Mouse (Mus musculus) T-helper 1 cell (primary cell): ENCODE data around the gene Ints11.

Experiments
- in situ Hi-C: fragments of 300-600 bp; cut with MboI, MseI; formaldehyde crosslinking; loops from one replicate; pipeline ENCODE4 v1.15.1; 2025; ENCODE audit warnings: high pct_unique_total_duplicates

Ints11 gene

DNA sequence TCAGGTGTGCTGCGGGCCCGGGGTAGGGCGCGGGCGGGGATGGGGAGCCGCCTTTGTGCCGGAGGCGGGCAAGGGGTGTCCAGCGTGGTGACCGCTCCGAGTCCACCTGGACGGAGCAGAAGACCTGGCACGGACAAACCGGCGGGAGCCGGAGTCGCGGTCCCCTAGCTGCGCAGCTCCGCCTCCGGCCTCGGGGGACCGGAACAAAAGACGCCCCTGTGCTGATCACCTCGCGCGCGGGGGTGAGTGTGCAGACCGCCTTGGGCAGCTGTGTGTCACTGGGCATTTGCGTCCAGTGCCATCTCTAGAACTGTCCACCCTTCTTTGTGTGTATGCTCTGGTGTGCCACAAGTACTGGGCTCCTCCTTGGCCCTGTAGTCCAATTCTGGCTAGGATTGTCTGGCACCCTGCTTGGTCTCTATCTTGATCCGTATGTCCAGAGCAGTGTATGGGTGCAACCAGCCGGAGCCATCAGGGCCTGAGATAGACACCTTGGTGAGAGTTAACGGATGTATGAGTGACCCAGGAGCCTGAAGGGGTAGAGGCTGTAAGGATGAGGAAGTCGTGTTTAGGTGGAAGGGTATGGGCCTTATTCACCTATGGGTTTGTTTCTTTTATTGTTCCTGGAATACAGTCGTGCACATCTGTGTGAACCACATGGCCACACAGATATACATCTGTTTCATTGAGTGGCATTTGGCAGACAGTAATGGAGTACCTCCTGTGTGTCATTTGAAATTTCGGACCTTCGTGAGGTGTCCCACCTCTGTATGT, 23.3 kb downstream of the Ints11 start:
- in situ Hi-C loops: loop anchor here (5.0 kb wide), 1 partner anchor 50 kb away; the partner anchor contains the start of gene Ube2j2

GRCm38 (mm10) chr4:155893212-155893690, 23.9 kb downstream of the Ints11 start:
- in situ Hi-C loops: loop anchor here (5.0 kb wide), 1 partner anchor 49 kb away; the partner anchor contains the start of gene Ube2j2

DNA sequence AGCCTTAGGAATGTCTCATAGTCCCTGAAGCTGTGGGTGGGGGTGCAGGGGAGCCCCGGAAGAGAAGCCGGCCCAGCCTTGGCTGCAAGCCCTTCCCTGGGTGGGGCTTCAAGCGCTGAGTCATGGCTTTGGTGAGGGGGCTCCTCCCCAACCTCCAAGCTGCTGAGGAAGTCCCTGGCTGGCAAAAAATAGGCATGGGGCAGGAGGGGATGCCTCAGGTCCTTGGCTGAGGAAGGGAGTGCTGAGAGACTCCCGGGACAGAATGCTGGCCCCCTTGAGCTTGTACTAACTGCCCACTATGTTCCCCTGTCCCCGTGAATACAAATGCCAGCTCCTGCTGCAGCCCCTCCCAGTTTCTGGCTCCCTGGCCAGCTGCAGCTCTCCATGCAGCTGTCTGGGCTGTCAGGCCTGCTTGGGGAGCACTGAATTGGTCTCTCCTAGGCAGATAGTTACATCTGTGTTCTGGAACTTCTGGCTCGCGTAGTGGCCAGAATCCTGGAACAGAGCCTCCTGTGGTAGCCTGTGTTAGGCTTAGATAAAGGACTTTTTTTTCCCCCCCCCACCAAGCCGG, 25.1 kb downstream of the Ints11 start:
- in situ Hi-C loops: loop anchor here (5.0 kb wide), 1 partner anchor 48 kb away; the partner anchor contains the start of gene Ube2j2

DNA sequence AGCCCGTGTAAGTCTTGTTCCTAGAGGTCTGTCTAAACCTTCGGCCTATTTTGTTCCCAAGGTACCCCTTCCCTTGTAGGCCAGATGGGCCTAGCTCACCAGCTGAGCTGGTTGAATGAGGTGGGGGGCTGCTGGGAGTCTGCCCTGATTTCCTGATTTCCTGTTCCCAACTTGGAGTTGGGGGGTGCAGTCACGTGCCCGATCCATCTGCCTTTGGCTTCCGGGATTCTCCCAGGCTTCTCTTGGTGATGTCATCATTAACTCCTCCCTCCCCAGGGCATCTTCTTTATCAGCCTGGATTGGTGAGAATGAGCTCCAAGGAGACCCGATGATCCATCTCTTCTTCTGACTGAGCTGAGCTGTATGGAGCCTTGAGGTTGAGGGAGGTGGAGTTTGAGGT, 25.9 kb downstream of the Ints11 start:
- in situ Hi-C loops: no loop called here

GRCm38 (mm10) chr4:155895826-155896225, 26.5 kb downstream of the Ints11 start:
- in situ Hi-C loops: no loop called here

DNA sequence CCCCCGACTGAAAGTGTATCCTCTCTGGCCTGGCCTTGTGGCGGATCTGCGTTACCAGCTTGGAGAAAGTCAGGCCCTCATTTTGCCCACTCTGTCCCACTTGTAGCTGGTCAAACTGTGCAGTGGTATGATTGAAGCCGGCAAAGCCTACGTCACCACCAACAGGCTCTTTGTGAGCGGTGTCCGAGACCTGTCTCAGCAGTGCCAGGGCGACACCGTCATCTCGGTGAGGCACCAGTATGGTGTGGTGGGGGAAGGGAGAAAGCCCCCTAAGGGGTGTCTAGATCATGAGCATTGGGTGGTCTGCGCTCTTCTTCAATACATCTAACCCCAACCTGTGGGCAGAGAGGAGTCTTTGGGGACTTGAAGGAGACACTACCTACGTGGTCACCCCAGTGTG, 27.1 kb downstream of the Ints11 start:
- in situ Hi-C loops: no loop called here

DNA sequence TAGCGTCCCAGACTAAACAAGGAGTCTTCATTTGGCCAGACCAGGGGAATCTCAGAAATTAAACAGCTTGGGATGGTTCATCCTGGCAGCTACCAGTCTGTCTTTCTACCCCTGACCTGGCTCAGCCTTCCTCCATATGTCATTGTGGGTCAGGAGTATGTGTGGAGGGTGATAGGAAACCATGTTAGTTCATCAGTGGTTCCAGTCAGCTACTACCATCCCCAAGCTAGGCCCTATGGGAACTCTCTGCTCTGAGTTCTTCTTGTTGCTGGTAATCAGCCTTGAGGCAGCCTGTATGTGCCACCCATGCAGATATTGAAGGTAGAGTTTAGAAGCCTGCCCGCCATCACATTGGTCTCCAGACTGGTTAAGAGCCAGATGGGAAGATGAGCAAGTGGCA, 29.0 kb downstream of the Ints11 start:
- in situ Hi-C loops: no loop called here

DNA sequence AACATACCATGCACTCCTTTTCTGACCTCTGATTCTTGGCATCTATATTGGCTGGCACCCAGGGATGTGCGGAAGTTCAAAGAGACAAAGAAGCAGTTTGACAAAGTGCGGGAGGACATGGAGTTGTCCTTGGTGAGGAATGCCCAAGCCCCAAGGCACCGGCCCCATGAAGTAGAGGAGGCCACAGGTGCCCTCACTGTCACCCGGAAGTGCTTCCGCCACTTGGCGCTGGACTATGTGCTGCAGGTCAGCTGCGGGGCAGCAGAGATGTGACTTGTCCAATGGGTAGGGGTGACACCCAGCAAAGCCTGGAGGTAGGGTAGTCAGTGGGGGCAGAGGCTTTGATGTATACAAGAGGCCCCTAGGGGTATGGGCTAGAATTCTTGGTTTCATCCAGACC, 30.0 kb downstream of the Ints11 start:
- in situ Hi-C loops: no loop called here

DNA sequence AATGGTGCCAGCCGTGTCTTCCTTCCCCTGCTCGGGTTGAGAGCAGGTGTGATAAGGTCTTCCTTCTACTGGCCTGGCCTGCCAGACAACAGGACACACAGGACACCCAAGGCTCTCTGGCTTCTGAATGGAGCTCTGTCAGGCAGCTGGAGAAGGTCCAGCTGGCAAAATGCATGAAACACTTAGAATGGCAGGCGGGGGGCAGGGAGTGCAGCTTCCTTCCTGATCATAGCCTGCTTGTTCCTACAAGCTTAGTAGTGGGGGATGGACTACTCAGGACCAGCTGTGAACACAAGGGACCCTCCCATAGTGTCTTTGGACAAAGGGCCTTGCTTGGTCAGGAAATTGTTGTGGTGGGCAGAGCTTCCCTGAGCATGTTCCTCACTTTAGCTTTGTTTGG, 31.9 kb downstream of the Ints11 start:
- in situ Hi-C loops: no loop called here

DNA sequence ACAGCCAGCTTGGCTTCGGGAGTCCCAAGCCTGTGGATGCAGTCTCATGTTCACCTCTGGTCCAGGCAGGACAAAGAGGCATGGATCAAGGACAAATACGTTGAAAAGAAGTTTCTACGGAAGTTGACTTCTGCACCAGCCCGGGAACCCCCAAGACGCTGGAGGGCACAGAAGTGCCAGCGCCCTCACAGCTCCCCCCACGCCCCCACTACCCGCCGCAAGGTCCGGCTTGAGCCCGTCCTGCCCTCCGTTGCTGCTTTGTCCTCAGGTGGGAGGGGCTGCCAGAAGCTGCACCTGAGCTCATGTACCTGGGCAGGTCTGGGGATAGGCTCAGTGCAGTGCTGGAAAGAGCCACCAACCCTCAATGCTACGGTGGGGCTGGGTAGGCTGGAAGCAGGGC, 33.9 kb downstream of the Ints11 start:
- in situ Hi-C loops: no loop called here

DNA sequence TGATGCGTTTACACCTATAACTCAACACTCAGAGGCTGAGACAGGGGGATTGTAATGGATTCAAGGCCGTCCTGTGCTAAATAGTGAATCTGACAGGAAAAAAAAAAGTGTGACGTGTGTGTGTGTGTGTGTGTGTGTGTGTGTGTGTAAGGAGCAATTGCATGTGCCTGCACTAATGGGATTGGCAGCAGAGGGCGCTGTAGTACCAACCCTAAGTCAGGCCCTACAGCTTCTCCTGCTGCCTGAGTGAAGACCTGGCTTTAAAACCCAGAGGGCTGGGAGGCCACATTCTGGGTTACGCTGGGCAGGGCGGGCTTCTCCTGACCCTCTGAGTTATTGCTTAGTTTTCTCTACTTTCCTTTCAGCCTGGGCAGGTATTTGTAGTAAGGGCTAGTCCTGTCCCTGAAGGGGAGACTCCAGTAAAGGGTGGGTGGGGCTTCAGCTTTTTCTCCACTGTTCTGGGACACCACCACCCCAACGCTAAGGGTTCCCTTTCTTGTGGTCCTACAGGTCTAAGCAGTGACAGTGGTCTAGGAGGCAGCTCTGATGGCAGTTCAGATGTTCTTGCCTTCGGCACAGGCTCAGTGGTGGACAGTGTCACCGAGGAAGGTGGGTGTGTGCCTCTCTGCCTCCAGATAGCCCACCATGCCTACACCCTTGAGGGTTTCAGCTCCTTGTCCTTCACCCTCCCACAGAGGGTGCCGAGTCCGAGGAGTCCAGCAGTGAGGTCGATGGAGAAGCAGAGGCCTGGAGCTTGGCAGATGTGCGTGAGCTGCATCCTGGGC, 35.2 kb downstream of the Ints11 start:
- in situ Hi-C loops: no loop called here

DNA sequence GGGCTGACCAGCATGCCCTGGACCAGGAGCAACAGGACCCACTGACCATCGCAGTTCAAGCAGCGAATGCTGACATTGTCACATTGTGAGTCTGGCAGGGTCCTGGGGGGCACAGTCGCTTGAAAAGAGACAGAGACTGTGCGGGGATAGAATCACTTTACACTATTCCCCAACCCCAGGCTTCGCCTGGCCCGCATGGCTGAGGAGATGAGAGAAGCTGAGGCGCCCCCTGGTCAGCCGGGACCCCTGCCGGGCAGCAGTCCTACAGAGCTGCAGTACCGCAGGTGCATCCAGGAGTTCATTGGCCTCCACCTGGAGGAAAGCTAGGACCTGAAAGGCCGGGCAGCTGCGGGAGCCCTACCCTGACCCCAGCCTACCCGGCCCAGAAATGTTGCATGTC, 36.3 kb downstream of the Ints11 start:
- in situ Hi-C loops: no loop called here

DNA sequence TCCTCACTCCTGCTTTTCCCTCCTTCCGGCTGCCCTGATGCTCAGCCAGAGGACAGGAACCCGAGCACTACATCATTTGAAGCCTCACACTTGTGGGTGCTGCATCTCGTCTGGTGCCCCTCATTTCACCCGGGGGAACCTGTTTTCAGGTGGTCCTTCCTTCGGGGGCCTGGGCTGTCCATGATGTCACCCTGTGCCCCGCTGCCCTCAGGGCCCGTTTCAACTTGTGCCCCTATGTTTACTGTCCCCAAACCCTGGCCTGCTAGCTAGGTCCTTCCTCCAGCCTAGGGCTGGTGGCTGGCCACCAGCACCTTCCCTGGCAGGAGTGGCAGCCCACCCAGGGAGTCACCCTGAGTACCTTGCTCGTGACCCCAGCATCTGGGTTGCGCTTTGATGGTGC, 36.8 kb downstream of the Ints11 start:
- in situ Hi-C loops: no loop called here

GRCm38 (mm10) chr4:155907003-155907402, 37.7 kb downstream of the Ints11 start:
- in situ Hi-C loops: no loop called here

DNA sequence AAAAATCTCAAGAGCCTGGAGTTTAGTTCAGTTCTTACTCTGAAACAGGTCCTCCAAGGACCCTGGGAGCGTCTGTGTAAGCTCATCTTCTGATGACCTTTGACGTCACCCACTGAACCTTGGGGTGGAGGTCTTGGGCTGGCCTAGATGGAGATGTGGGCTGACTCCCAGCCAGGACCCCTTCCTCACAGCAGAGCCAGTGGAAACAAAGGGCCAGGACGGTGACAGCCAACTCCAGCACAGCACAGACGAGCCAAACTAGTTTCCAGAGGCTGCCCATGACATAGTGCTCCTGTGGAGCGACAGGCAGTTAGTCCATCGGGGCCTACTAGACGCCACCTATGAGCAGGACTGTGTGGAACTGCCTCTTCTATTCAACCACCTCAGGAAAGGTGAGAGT, 38.9 kb downstream of the Ints11 start:
- in situ Hi-C loops: no loop called here

DNA sequence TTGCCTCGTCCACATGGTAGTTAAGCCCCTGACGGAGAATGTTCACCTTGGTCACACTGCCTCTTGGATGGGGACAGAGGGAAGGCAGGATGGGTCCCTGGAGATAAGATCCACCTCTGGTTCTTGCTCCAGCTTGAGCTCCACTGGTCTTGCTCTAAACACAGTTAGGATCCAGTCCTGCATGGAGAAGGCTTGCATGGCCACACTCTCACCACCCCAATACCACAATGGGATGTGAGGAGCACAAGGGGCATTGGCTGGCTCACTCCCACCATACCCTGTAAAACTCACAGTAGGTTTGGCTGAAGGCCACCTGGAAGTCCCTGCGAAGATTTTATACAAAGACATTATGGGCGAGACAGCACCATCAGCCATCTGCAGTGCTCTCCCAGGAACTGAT, 39.4 kb downstream of the Ints11 start:
- in situ Hi-C loops: no loop called here

DNA sequence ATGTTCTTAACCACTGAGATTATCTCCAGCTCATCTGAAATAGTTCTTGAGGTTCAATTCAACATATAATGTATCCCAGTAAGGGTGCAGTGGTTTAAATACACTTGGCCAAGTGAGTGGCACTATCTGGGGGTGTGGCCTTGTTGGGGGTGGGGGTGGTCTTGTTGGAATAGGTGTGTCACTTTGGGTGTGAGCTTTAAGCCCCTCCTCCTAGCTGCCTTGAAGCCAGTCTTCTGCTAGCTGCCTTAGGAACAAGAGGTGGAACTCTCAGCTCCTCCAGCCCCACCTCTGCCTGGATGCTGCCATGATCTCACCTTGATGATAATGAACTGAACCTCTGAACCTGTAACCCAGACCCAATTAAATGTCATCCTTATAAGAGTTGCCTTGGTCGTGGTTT, 62.7 kb downstream of the Ints11 start:
- in situ Hi-C loops: no loop called here
